Mouse (Mus musculus): ENCODE measurements around the gene Dleu7.

Dleu7 gene

DNA sequence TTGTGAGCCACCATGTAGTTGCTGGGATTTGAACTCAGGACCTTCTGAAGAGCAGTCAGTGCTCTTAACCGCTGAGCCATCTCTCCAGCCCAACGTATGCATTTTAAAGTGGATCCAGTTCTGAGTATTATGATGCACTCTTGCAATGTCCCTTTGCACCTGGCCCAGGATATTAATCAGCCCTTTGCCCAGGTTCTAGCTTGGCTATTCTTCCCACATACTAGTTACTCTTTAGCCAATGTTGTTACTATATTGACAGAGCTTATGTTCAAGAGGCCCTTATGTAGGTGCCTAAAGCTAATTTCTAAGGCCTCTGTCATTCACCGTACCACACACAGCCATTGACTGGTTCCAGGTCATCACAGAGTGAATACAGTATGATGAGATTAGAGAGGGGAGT, 4.1 kb downstream of the Dleu7 start:
- DNase-seq (ENCODE audit: low read depth in 2 of 2, low spot score in 2 of 2), result no peak

- DNase-seq (ENCODE audit: low read depth in 2 of 2, low spot score in 2 of 2), result no peak
These were observed 9.9 kb downstream of the Dleu7 start for GRCm38 (mm10) chr14:62282974-62283373.

- DNase-seq (ENCODE audit: low read depth in 2 of 2, low spot score in 2 of 2), result no peak
These were observed 19.2 kb downstream of the Dleu7 start for GRCm38 (mm10) chr14:62273604-62274003.

GRCm38 (mm10) chr14:62270698-62271396, 22.0 kb downstream of the Dleu7 start:
- no peak for DNase-seq (ENCODE audit: low read depth in 2 of 2, low spot score in 2 of 2)

DNA sequence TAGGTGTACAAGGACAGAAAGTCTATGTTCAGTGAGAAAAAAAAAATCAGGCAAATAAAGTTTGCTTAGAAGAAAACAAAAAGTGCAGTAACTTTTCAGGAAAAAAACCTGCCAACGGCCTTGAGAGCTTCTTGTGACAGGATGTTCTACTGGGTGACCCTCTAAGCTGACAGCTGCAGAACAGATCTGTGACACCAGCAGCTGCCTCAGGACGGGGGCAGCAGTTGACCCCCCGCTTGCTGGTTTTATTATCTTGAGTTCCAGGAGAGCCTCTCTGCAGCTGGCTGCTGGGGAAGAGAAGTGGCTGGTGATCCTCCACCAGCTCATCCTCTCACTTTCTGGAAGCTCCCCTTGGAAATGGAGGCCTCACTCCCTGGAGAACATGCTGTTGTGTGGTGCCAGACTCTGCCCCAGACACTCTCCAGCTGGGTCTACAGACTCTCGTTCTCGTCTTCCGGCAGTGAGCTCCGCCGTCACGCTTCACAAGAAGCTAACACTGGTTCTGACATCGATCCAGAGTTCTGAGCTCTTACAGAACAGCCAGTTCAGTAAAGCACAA, 33.8 kb downstream of the Dleu7 start:
- no peak for DNase-seq (ENCODE audit: low read depth in 2 of 2, low spot score in 2 of 2)

DNA sequence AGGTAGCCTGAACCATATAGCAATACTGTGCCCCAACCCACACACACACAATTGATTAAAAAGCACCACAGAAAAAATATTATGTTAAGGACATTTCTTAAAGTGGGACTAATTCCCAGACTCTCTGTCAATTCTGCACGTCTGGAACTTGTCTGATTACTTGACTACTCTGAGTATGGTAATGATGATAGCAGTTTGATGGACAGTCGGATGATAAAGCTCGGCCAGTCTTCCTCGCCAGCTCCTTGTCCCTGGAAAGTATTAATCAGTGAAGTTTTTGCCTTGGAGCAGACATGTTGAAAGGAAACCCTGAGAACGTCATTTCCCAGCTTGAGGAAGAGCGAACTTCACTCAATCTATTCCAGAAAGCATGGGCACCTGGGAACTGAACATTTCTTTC, 34.7 kb downstream of the Dleu7 start:
- no peak for DNase-seq (ENCODE audit: low read depth in 2 of 2, low spot score in 2 of 2)

- DNase-seq (ENCODE audit: low read depth in 2 of 2, low spot score in 2 of 2), result no peak
These were observed 36.8 kb downstream of the Dleu7 start for GRCm38 (mm10) chr14:62256066-62256465.

GRCm38 (mm10) chr14:62254371-62254770, 38.5 kb downstream of the Dleu7 start:
- DNase-seq (ENCODE audit: low read depth in 2 of 2, low spot score in 2 of 2), result no peak

DNA sequence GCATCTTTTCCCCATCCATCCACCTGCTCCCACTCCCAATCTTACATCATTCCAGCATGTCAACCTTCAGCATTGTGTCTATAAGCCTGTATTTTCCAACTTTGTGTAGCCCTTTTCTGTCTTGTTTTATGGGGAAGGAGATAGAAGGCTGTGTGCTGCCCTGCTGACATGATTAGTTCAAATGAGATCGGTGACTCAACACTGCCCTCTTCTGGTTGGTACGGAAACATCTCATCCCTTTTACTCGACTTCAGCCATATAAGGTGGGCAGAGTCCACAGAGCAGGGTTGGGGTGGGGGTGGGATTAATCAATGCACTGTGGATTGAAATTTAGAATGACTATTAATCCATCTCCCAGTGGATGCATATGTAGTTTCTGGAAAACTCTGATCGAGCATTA, 40.8 kb downstream of the Dleu7 start:
- peak; percentile 20 to 50 for DNase-seq (ENCODE audit: low read depth in 2 of 2, low spot score in 2 of 2)

- no peak for DNase-seq (ENCODE audit: low read depth in 2 of 2, low spot score in 2 of 2)
These were observed 42.8 kb downstream of the Dleu7 start for GRCm38 (mm10) chr14:62250046-62250445.

DNA sequence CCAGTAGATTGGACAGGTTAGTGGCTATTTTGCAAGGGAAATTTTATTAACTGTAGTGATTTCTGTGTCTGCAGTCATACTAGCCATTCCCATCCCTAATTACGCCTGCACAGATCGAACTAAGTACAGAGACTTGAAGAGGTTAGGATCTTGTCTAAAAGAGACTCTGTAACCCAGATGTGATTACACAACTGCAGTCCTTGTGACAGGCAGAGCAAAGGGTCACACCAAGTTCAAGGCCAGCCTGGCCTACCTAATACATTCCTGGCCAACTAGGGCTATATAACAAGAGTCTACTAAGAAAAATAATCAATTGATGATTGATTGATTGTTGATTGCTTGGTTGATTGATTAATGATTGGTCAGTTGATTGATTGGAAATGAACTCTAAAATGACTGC, 43.6 kb downstream of the Dleu7 start:
- no peak for DNase-seq (ENCODE audit: low read depth in 2 of 2, low spot score in 2 of 2)

DNA sequence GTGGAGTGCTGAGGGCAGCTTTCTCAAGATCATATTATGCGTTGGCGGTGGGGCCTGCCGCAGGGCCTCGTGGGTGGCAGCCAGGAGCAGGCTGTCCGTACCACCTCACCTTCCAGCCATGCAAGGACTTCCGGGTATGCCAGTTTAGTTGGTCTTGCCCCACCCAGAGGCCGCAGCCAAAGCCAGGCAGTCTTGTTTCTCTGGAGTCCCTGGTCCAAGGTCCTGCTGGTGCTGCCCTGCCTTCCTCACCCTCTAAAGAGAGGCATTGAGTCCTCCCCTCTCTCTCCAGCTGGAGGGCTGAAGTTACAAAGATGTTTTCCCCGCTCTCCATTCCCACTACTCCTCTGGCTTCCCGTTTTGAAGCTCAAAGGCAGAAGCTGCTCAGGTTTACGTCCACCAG, 44.1 kb downstream of the Dleu7 start:
- no peak for DNase-seq (ENCODE audit: low read depth in 2 of 2, low spot score in 2 of 2)

- no peak for DNase-seq (ENCODE audit: low read depth in 2 of 2, low spot score in 2 of 2)
These were observed 44.5 kb downstream of the Dleu7 start for GRCm38 (mm10) chr14:62248345-62248744.

- no peak for DNase-seq (ENCODE audit: low read depth in 2 of 2, low spot score in 2 of 2)
These were observed 47.3 kb downstream of the Dleu7 start for GRCm38 (mm10) chr14:62245557-62245956.

- DNase-seq (ENCODE audit: low read depth in 2 of 2, low spot score in 2 of 2), result no peak
These were observed 49.3 kb downstream of the Dleu7 start for GRCm38 (mm10) chr14:62243530-62243929.

DNA sequence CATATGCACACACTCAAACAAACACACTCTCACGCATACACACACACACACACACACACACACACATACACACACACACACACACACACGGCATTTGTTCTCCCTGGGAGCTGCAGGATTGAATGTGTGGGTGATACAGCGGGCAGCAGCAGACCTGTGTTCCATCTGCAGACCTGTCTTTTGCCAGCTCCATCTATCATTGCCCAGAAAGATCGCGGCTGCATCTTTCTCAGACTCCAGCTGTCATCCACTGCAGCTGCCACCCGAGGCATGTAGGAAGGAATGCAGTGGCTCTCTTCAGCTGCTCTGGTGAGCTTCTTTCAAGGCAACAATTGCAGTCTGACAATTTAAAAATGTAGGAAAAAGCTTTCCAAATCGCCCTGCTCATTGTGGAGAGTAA, 56.9 kb downstream of the Dleu7 start:
- DNase-seq (ENCODE audit: low read depth in 2 of 2, low spot score in 2 of 2), result no peak

DNA sequence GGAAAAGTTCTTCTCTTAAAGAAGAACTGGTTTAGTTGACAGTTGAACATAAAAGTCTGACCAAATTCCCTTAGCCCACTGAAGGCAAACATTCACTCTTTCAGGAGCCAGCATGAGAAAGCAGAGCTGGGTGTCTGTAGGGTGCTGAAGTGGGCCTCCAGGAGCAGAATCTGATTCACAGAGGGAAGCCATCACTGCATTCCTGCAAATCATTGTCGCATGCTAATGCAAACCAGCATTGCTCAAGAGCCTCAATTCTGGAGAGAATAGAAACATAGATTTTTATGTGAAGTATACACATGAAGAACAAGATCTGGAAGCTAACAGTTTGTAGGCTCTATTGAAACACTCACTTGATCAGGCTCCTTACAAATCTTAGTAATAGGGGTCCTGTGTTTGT, 57.6 kb downstream of the Dleu7 start:
- no peak for DNase-seq (ENCODE audit: low read depth in 2 of 2, low spot score in 2 of 2)

DNA sequence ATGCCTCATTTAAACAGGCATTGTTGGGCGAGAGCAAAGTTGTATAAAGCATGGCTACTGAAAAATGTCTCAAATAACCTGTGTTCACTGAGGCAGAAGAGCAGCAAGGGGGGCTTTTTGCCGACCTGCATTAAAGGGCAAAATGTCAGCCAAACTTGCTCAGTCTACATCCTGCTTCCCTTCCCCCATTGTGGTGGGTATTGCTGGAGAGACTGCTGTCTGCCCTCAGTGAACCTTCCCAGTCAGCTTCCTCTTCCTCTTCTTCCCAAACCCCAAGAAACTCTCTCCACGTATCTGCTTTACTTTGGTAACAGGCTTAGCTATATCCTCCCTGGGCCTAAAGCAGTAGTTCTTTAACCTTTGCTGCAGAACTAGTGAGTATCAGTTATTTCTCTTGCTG, 61.9 kb downstream of the Dleu7 start:
- DNase-seq (ENCODE audit: low read depth in 2 of 2, low spot score in 2 of 2), result no peak

- no peak for DNase-seq (ENCODE audit: low read depth in 2 of 2, low spot score in 2 of 2)
These were observed 65.7 kb downstream of the Dleu7 start for GRCm38 (mm10) chr14:62227101-62227500.

DNA sequence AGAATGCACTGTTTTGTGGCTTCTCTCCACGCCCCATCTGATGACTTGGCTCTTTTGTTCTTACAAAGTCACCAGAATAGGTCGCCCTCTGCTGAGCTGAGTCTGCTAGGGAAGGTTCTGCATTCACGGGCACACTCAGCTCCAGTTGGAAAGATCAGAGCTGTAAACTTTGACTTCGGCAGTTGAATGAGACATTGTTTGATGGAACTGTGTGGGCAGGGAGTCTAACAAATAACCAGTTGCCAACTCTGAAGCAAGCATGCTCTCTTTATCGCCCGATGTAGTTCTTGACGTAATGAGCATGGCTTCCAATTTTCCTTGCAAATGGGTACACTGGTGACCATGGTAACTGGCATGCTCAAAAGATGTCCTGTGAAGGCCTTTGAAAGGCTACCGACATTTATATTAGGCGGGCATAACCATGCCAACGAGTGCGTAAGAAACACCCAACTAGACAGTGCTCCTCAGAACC, 66.2 kb downstream of the Dleu7 start:
- DNase-seq (ENCODE audit: low read depth in 2 of 2, low spot score in 2 of 2), result no peak

Data from CD8-positive naive resting alpha-beta T cell, adult 2 months (primary cell).